Mouse (Mus musculus) monocyte, adult 2 months (primary cell): ENCODE measurements around the gene Ablim2.

Source experiments
- DNase-seq, 2 experiments: peaks; one replicate each; pipeline ENCODE4 v3.0.0; 2022; ENCODE audit warnings: low spot score in 2 of 2, low read depth in 1 of 2

Gene Ablim2

GRCm38 (mm10) chr5:35739536-35740278 lies 18.0 kb upstream of the Ablim2 start, which contains the start of gene Sh3tc1:
Gene Sh3tc1 (minus strand): TSS chr5:35739987.
- no peak for DNase-seq

DNA sequence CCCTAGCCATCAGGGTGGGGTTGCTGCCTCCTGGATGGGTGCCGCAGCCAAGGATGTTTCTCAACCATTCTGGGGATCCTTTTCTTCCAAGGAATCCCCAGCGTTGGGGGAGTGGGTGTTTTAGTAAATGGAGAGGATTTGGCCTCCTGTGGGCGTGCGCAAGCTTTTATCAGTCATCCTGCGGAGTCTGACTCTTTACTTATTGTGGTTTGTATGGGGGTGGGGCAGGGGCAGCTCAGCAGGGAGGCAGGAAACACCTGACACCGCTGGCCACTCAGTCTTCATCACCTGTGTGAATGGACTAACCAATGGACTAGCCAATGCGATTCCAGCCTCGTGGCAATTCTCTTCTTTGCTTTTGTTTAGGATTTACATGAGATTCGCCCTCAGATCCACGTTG lies 17.0 kb upstream of the Ablim2 start:
- DNase-seq: no peak

DNA sequence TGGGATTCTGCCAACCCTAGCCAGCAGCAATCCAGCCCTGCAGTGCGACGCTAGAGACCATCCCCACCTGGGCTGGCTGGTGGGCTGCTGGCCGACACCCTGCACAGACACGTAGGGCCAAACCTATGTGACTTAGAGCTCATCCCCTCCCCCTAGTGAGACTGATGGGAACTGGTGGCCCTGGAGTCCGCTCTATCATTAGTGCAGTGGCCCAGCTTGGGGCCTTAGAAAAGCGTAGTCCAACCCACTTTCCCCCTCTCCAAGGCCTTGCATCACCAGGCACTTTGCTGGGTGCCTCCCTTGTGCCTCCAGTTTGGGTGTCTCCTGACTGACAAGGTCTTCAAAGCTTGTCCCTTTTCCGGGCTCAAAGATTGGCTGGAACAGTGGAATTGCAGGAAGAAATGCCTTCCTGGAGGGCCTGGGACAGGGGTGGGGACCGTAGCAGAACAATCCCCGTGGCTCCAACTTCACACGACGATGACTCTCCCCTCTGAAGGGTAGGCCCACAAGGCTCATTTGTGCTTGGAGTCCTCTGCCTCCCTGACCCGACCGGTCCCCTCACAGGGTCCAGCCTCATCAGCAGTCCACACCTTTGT lies 16.4 kb upstream of the Ablim2 start:
- no peak for DNase-seq

GRCm38 (mm10) chr5:35743238-35743951 lies 14.3 kb upstream of the Ablim2 start:
- no peak for DNase-seq

DNA sequence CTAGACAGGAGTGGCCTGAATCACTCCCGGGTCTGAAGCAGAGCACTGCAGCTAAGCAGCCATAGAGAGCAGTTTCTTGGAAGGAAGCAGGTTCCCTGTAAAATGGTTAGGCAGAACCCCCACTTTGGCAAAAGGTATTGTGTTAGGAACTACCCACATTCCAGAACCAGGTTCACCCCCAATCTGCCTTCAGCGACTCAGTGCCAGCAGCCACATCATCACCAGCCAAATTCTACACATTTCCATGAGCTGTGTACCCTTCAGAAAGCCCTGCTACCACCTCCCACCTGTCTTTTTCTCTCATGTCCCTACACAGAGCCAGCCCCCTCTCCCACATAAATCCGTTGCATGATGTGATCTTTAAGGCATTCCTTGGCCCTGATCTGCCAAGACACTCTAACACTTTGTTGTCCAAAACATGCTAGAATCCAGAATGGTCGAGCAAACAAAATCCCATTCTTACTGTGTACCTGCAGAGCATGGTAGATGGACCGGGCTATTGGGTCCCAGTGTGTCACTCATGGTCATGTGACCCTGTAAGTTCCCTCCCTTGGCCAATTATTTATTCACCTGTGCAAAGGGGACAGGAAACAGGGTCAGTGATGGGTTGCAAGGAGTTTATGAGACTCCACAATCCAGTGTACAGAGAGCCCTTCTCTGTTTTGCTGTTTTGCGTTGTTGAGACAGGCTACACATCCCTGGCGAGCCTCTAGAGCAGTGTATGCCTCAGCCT lies 13.5 kb upstream of the Ablim2 start:
- no peak for DNase-seq

DNA sequence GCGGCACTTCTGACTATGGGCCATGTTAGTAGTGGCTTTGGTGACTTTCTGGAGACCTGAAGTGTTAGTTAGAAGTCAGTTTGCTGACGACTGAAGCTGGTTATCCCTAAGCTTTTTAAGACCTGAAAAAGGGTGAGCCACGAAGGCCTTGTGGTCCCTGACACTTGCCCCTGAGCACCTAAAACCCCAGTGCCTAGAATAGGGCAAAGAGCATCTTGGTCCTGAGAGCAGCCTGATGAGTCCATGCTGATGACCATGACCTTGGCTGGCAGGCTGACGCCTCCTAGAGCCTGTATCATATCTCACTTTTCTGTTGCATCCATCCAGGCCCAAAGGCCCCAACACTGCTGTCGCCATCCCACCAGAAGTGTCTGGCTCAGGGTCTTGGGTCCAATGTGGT lies 12.3 kb upstream of the Ablim2 start:
- no peak for DNase-seq

- peak; percentile 27 to 74 for DNase-seq
Measured at GRCm38 (mm10) chr5:35746910-35747309, 10.8 kb upstream of the Ablim2 start.

GRCm38 (mm10) chr5:35749416-35749815 lies 8.3 kb upstream of the Ablim2 start:
- no peak for DNase-seq

- no peak for DNase-seq
Measured at GRCm38 (mm10) chr5:35750026-35750425, 7.7 kb upstream of the Ablim2 start.

DNA sequence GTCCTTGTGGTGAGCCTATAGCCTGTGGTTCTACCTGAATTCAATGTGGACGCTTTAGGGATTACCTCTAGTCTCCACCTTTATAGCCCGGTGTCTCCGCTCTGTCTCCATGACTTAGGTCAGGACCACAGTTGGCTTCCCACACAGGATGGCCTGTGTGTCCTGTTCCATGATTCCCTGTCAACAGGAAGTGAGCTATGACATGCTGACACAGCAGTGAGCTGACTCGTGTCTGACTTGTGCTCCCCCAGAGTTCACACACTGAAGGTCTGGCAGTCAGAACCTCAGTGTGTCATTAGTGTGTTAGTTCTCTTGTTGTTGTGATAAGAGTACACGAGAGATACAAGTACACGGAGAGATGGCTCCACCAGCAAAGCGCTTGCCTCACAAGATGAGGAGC lies 6.7 kb upstream of the Ablim2 start:
- no peak for DNase-seq

DNA sequence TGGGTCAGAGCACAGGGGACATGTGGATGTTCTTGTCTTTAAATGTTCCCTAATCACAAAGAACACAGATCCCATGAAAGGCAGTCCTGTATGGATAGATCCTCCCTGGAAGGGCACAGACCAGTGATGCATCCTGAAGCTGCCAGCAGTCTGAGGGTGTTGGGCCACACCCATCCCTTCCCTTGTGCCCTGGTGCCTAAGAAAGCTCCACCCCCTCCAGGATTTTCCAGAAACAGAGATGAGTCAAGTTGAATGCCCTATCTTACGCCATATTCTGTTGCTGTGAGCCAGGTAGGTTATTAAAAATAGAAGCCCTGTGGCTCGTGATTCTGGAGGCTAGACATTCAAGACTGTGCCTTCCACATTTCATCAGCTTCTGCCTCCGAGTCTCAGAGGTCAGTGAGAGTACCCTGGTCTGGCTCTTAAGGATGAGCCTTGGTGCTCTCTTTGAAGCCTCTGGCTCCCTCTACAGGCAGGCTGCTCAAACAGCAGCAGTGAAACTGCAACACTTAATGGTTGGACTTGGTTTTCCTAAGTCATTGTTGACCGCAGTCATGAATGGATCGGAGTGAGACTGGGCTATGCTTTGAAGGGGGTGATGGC lies 2.4 kb upstream of the Ablim2 start:
- DNase-seq: peak in 1 of 2 experiments; percentile 43

DNA sequence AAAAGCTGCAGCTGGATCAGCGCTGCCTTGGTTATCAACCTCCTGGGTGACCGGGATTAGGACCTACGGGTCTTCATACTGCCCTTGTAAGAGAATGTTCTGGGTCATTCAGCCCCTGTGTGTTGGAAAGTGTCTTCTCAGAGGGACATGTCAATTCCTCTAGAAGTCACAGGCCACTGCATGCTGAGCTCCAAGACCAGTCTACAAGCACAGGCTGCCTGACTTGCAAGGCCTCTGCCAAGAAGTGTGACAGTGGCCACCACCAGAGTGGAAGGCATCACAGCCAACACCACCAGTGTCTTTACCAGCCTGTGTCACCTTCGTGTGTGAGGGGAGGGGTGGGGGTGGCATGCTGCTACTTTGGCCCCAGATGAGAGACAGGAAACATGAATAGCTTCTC lies 1.7 kb upstream of the Ablim2 start:
- DNase-seq: no peak

GRCm38 (mm10) chr5:35756997-35757638 lies 562 bp upstream of the Ablim2 start:
- DNase-seq: no peak

DNA sequence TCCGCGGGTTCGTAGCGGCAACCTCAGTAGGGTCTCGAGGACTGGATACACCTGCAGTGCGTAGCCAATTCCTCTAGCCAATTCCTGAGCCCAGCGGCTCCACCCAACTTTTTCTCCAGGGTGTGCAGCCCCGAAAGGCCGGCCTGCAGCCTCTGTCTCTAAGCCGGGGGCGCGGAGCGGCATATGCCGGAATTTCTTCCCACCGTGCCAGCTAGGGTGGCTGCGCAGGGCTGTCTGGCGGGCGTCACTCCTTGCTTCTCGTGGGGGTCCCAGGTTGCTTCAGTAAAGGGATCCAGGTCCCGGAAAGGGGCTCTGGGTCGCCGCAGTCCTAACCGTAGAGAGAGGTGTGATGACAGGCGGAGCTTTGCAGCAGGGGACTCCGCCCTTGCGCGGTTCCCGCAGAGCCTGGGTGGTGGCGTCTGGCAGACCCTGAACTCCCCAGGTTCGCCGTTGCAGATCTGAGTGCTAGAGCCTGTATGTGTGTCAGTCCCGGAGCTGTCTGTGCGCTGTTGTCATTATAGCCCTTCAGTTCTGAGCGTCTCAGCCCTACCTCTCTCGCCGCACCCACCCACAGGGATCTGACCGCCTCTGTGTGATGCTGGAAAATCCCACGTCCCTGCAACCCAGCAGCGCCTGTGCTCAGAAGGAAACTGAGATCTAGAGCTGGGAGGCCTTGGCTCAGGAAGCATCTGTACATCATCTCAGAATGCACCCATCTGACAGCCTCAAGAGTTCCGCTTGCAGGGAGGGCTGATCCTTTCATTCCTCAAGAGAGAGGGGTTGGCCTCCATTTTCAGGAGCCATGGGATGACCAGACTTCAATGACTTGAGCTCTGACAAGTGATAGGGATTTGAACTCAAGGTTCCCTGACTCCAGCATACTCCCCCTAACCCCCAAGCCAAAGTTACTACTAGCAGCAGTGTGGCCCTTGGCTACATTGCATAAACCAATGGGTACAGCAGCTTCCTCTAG lies 687 bp downstream of the Ablim2 start:
- peak in 1 of 2 experiments; percentile 6 for DNase-seq

DNA sequence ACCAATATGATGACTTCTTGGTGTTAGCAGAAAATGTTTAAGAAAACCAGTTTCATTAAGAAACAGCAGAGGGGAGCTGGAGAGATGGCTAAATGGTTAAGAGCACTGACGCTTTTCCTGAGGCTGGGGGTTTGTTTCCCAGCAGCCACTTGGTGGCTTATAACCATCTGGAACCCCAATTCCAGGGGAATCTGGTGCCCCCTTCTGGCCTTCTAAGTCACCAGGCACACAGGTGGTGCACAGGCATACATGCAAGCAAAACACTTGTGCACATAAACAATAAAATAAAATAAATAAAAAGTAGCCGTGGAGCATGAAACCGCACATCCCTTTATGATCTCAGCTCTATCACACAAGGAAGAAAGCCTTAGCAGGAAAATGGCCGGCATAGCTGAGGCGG lies 3.6 kb downstream of the Ablim2 start:
- no peak for DNase-seq

GRCm38 (mm10) chr5:35762388-35762787 lies 4.7 kb downstream of the Ablim2 start:
- DNase-seq: no peak

DNA sequence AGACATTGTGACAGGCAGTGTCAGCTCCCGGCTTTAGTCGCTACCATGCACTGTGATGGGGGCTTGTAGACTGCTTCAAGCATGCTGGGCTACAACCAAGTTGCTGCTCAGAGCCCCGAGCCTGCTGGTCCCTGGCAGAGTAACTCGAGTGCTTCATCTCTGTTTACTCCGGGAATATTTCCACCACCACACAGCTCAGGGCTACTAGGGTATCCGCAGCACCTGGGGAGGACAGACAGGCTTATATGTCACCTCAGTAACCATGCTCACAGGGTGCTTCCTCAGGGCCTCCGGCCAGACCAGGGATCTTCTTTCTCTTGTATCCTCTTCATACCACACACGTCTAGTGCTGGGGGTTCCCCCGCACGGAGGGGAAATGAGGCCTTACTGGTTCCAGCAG lies 5.2 kb downstream of the Ablim2 start:
- no peak for DNase-seq

- no peak for DNase-seq
Measured at GRCm38 (mm10) chr5:35765909-35766308, 8.2 kb downstream of the Ablim2 start.

- no peak for DNase-seq
Measured at GRCm38 (mm10) chr5:35768525-35768924, 10.8 kb downstream of the Ablim2 start.
